ENCODE assay signal across 21 mouse cellular contexts in genomic region chr17:40810934-40811333, GRCm38 (mm10). TPM values are rescaled to one million over a fixed set of nuclear protein-coding genes. Genes with fewer than 3 reads are reported as not detected.
DNase-seq lines count a peak whose midpoint lies in the region; ATAC-seq lines count a peak whose summit lies in the region.
"Had no signal": no experiment of that assay in that cellular context is flagged by ENCODE, and none has a peak within 500 bp of the region (broad histone marks: within the 10 kb centered on the region; RNA-seq: fewer than 3 reads in every experiment).

TSS of gene Rhag (plus strand) at chr17:40811126.

- 46% methylated on average over 1 of the region's 1 CpGs for WGBS in heart, embryonic 12.5 days
- WGBS in liver, embryonic 16.5 days (ENCODE audit: insufficient replicate concordance), result 13% methylated on average over 1 of the region's 1 CpGs
- 62% methylated on average over 1 of the region's 1 CpGs for WGBS in stomach, embryonic 16.5 days
- WGBS in midbrain, embryonic 16.5 days, result 70% methylated on average over 1 of the region's 1 CpGs

- no peaks in the 10 kb centered on the region for H3K4me1 ChIP-seq in heart, embryonic 12.5 days (replicated peaks)
- H3K4me1 ChIP-seq in liver, embryonic 16.5 days (ENCODE audit: control insufficient read depth, low read depth, low read length), result peaks cover 20% of the 10 kb centered on the region
- H3K4me1 ChIP-seq in stomach, embryonic 16.5 days (ENCODE audit: control insufficient read depth, insufficient read depth, low read length), result no peaks in the 10 kb centered on the region
- no peaks in the 10 kb centered on the region for H3K4me1 ChIP-seq in midbrain, embryonic 16.5 days (ENCODE audit: control insufficient read depth, insufficient read depth, low read length)
- H3K4me1 ChIP-seq: hindbrain, embryonic 13.5 days; intestine, embryonic 15.5 days; midbrain, embryonic 12.5 days had no signal

- no peaks in the 10 kb centered on the region for H3K36me3 ChIP-seq in heart, embryonic 12.5 days
- H3K36me3 ChIP-seq in liver, embryonic 16.5 days (ENCODE audit: control insufficient read depth, insufficient read depth), result no peaks in the 10 kb centered on the region; the same call in 1 of the 2 replicates
- H3K36me3 ChIP-seq in stomach, embryonic 16.5 days (ENCODE audit: control insufficient read depth, insufficient read depth, low read length), result no peaks in the 10 kb centered on the region
- no peaks in the 10 kb centered on the region for H3K36me3 ChIP-seq in midbrain, embryonic 16.5 days (ENCODE audit: control insufficient read depth, insufficient read depth, low read length)
- H3K36me3 ChIP-seq: hindbrain, embryonic 13.5 days; intestine, embryonic 15.5 days; midbrain, embryonic 12.5 days had no signal

- ATAC-seq in heart, embryonic 12.5 days (ENCODE audit: insufficient number of reproducible peaks, low FRiP score), result peak; percentile 75
- peak; percentile 79 for ATAC-seq in erythroblast, adult 5-6 weeks (replicated peaks; ENCODE audit: low FRiP score, poor library complexity, severe bottlenecking)
- peak; percentile 83 for ATAC-seq in liver, embryonic 16.5 days (ENCODE audit: low read depth)
- ATAC-seq in stomach, embryonic 16.5 days (ENCODE audit: insufficient read depth, low FRiP score), result no peak
- no peak for ATAC-seq in midbrain, embryonic 16.5 days
- ATAC-seq: intestine, embryonic 15.5 days had no signal

- H3K27me3 ChIP-seq in heart, embryonic 12.5 days (replicated peaks), result no peaks in the 10 kb centered on the region
- no peaks in the 10 kb centered on the region for H3K27me3 ChIP-seq in liver, embryonic 16.5 days (ENCODE audit: control insufficient read depth, insufficient read depth, low read depth, low read length)
- no peaks in the 10 kb centered on the region for H3K27me3 ChIP-seq in stomach, embryonic 16.5 days (ENCODE audit: control insufficient read depth, insufficient read depth, low read length)
- H3K27me3 ChIP-seq in midbrain, embryonic 16.5 days (ENCODE audit: control insufficient read depth, insufficient read depth, low read depth, low read length), result no peaks in the 10 kb centered on the region
- H3K27me3 ChIP-seq: hindbrain, embryonic 13.5 days; intestine, embryonic 15.5 days; midbrain, embryonic 12.5 days had no signal

- H3K9me3 ChIP-seq in heart, embryonic 12.5 days (replicated peaks), result no peaks in the 10 kb centered on the region
- no peaks in the 10 kb centered on the region for H3K9me3 ChIP-seq in liver, embryonic 16.5 days (replicated peaks; ENCODE audit: control insufficient read depth, low read length)
- no peaks in the 10 kb centered on the region for H3K9me3 ChIP-seq in stomach, embryonic 16.5 days (replicated peaks; ENCODE audit: control insufficient read depth, low read length)
- no peaks in the 10 kb centered on the region for H3K9me3 ChIP-seq in midbrain, embryonic 16.5 days (replicated peaks; ENCODE audit: control insufficient read depth, low read length, poor library complexity, severe bottlenecking)
- H3K9me3 ChIP-seq: hindbrain, embryonic 13.5 days; intestine, embryonic 15.5 days; midbrain, embryonic 12.5 days had no signal

- no peak within 1 kb of the TSS for H3K4me3 ChIP-seq in heart, embryonic 12.5 days
- peak within 1 kb of the TSS; percentile 74 for H3K4me3 ChIP-seq in liver, embryonic 16.5 days (ENCODE audit: low read depth, low read length)
- no peak within 1 kb of the TSS for H3K4me3 ChIP-seq in stomach, embryonic 16.5 days (replicated peaks; ENCODE audit: low read length)
- no peak within 1 kb of the TSS for H3K4me3 ChIP-seq in midbrain, embryonic 16.5 days (ENCODE audit: low read depth, low read length)
- H3K4me3 ChIP-seq: hindbrain, embryonic 13.5 days; intestine, embryonic 15.5 days; midbrain, embryonic 12.5 days; myocyte had no signal

- no peak for DNase-seq in heart, postnatal 25 days (ENCODE audit: low spot score)
- no peak for DNase-seq in frontal cortex, postnatal 10 days (ENCODE audit: low spot score in 2 of 2)
- DNase-seq in gastrocnemius, postnatal 4 days (ENCODE audit: low spot score in 2 of 2), result no peak
- DNase-seq: cerebellum, adult 9-10 months; gastrocnemius, postnatal 36 days; layer of hippocampus, adult 9-11 months; right cerebral cortex, adult 18-20 months; thymus, postnatal 14 days had no signal

- no peak within 1 kb of the TSS for H3K9ac ChIP-seq in heart, embryonic 12.5 days
- peak within 1 kb of the TSS; percentile 67 for H3K9ac ChIP-seq in liver, embryonic 16.5 days (ENCODE audit: low read depth, low read length)
- no peak within 1 kb of the TSS for H3K9ac ChIP-seq in stomach, embryonic 16.5 days (ENCODE audit: low read length)
- H3K9ac ChIP-seq in midbrain, embryonic 16.5 days (ENCODE audit: low read depth, low read length), result no peak within 1 kb of the TSS
- H3K9ac ChIP-seq: hindbrain, embryonic 13.5 days; intestine, embryonic 15.5 days; midbrain, embryonic 12.5 days had no signal

- H3K27ac ChIP-seq in heart, embryonic 12.5 days (ENCODE audit: poor library complexity, severe bottlenecking), result no peak within 1 kb of the TSS
- H3K27ac ChIP-seq in liver, embryonic 16.5 days (ENCODE audit: low read length), result peak within 1 kb of the TSS; percentile 95
- H3K27ac ChIP-seq in stomach, embryonic 16.5 days (ENCODE audit: low read length), result no peak within 1 kb of the TSS
- no peak within 1 kb of the TSS for H3K27ac ChIP-seq in midbrain, embryonic 16.5 days (ENCODE audit: low read length)
- H3K27ac ChIP-seq: hindbrain, embryonic 13.5 days; intestine, embryonic 15.5 days; kidney, postnatal 0 days; midbrain, embryonic 12.5 days had no signal

- no peak within 1 kb of the TSS for H3K4me2 ChIP-seq in heart, embryonic 12.5 days
- H3K4me2 ChIP-seq in liver, embryonic 16.5 days (ENCODE audit: low read depth, low read length), result peak within 1 kb of the TSS; percentile 32
- no peak within 1 kb of the TSS for H3K4me2 ChIP-seq in stomach, embryonic 16.5 days (ENCODE audit: low read depth, low read length)
- no peak within 1 kb of the TSS for H3K4me2 ChIP-seq in midbrain, embryonic 16.5 days (ENCODE audit: low read length)
- H3K4me2 ChIP-seq: hindbrain, embryonic 13.5 days; intestine, embryonic 15.5 days; midbrain, embryonic 12.5 days had no signal

- intact Hi-C loops in heart, postnatal 25 days (cut with DNase I), result no loop called here

RNA-seq across cellular contexts. Expression of gene Rhag, which starts in this region (rescaled TPM):
- polyA plus RNA-seq in heart, embryonic 12.5 days (2016; fragmentation: Nextera tagmentation; extraction: Ambion mirVana), result 9.7 and 14.1 TPM in 2 replicates
- under 1 TPM; 0.28 to 0.47 TPM for total RNA-seq in heart, postnatal 25 days (2021)
- 918 and 923 TPM in 2 replicates for total RNA-seq in erythroblast, adult 5-6 weeks (2015; ENCODE audit: low replicate concordance)
- 744 and 814 TPM in 2 replicates for total RNA-seq in erythroblast, adult 5-6 weeks (2017; ENCODE audit: low replicate concordance)
- polyA plus RNA-seq in liver, embryonic 16.5 days (2015; fragmentation: Nextera tagmentation; extraction: Ambion mirVana), result 223 and 224 TPM in 2 replicates
- 8.5 and 10.6 TPM in 2 replicates for polyA plus RNA-seq in stomach, embryonic 16.5 days (2015; fragmentation: Nextera tagmentation; extraction: Ambion mirVana)
- polyA plus RNA-seq in midbrain, embryonic 16.5 days (2015; fragmentation: Nextera tagmentation; extraction: Ambion mirVana), result 0.15 and 0.17 TPM in 2 replicates
- under 1 TPM in 1 of 2 experiments, not detected in 1; 0.65 TPM for total RNA-seq in gastrocnemius, postnatal 4 days (2021)
- total RNA-seq: adrenal gland, adult 18-20 months; gastrocnemius, postnatal 36 days; left cerebral cortex, postnatal 25 days; liver, adult 2 months had no signal
- polyA plus RNA-seq: liver, adult 2 months; myocyte had no signal

Comparison
In these comparisons a context has a peak if more than half of its experiments do, and no peak if none do; other contexts are left out.
1. RNA of gene Rhag (total RNA-seq): 744 to 923 TPM in erythroblast, adult 5-6 weeks; 0.65 TPM in gastrocnemius, postnatal 4 days and 0.28 to 0.47 TPM in heart, postnatal 25 days; every median in the first group is over 100 times any median in the second.
2. RNA of gene Rhag (polyA plus RNA-seq): 223 to 224 TPM in liver, embryonic 16.5 days; 9.7 to 14.1 TPM in heart, embryonic 12.5 days, 8.5 to 10.6 TPM in stomach, embryonic 16.5 days and 0.15 to 0.17 TPM in midbrain, embryonic 16.5 days; every median in the first group is over 10 times any median in the second.
3. ATAC-seq: peak in heart, embryonic 12.5 days (single experiment), erythroblast, adult 5-6 weeks (single experiment) and liver, embryonic 16.5 days (single experiment); none in stomach, embryonic 16.5 days (single experiment) and midbrain, embryonic 16.5 days (single experiment).